Mouse (Mus musculus) mouse trophoblast stem cell (cell line): Measurements from ENCODE around the gene Commd9.

Source experiments
- in situ Hi-C, 2 experiments: fragments of 300-500 bp; cut with MseI, MboI; formaldehyde crosslinking; loops; 2 replicates in 1 of 2; 3 replicates in 1 of 2; pipeline ENCODE4 v1.15.1; 2025

Commd9 gene

GRCm38 (mm10) chr2:101909326-101910080 lies 23.5 kb downstream of the Commd9 start:
- in situ Hi-C loops, result no loop called here

- in situ Hi-C loops, result no loop called here
Measured at GRCm38 (mm10) chr2:101918518-101918917, 32.5 kb downstream of the Commd9 start.

GRCm38 (mm10) chr2:101920136-101920554 lies 34.1 kb downstream of the Commd9 start:
- in situ Hi-C loops, result no loop called here

GRCm38 (mm10) chr2:101922302-101922701 lies 36.3 kb downstream of the Commd9 start:
- in situ Hi-C loops, result no loop called here

GRCm38 (mm10) chr2:101923181-101923580 lies 37.1 kb downstream of the Commd9 start:
- in situ Hi-C loops, result no loop called here

GRCm38 (mm10) chr2:101925183-101925582 lies 39.1 kb downstream of the Commd9 start:
- in situ Hi-C loops, result no loop called here

- in situ Hi-C loops, result no loop called here
Measured at GRCm38 (mm10) chr2:101925591-101926188, 39.6 kb downstream of the Commd9 start.

- in situ Hi-C loops, result no loop called here
Measured at GRCm38 (mm10) chr2:101932169-101932936, 46.3 kb downstream of the Commd9 start.

- in situ Hi-C loops, result no loop called here
Measured at GRCm38 (mm10) chr2:101933301-101933700, 47.3 kb downstream of the Commd9 start.

- in situ Hi-C loops, result no loop called here
Measured at GRCm38 (mm10) chr2:101935006-101935405, 49.0 kb downstream of the Commd9 start.

- in situ Hi-C loops, result no loop called here
Measured at GRCm38 (mm10) chr2:101950716-101951520, 64.9 kb downstream of the Commd9 start.
